Mouse (Mus musculus) bone marrow, adult 2 months (tissue): ENCODE measurements at regions not wholly inside any gene's neighbourhood (a gene's known extent, or its start where the extent isn't known, plus 50 kb on each side); places are given as distances from the start of the nearest gene placed in this dataset.

Experiments
- H3K27ac ChIP-seq: fragments of 200-500 bp; 2 replicates; pipeline ENCODE4 v1.5.1; 2012; ENCODE audit warnings: low read depth, mild to moderate bottlenecking, control low read depth, inconsistent platforms, low read length; ENCODE audit not compliant: control insufficient read depth, poor library complexity, insufficient read depth
- H3K4me1 ChIP-seq: fragments of 200-500 bp; 2 replicates; pipeline ENCODE4 v1.6.1; 2011; ENCODE audit warnings: low read length; ENCODE audit not compliant: control insufficient read depth, insufficient read depth
- H3K4me3 ChIP-seq: fragments of 200-500 bp; replicated peaks from 2 replicates; pipeline ENCODE3; 2011; ENCODE audit warnings: mild to moderate bottlenecking, low read depth, low read length, control low read depth; ENCODE audit not compliant: control insufficient read depth
- CTCF ChIP-seq: fragments of 200-500 bp; IDR thresholded peaks from 2 replicates; pipeline ENCODE4 v1.5.1; 2011; ENCODE audit warnings: low read length, control low read depth; ENCODE audit not compliant: control insufficient read depth, insufficient read depth
- POLR2A ChIP-seq: fragments of 200-500 bp; IDR thresholded peaks from 2 replicates; pipeline ENCODE4 v1.6.1; 2011; ENCODE audit warnings: low read depth, mild to moderate bottlenecking, control low read depth, low read length, borderline replicate concordance; ENCODE audit not compliant: control insufficient read depth
- WGBS: fragments of 180-500 bp; shearing (Covaris S2); methylation state at CpG from one replicate; pipeline ENCODE4 v1.1.7; 2018; 5-methylcytosine and 5-hydroxymethylcytosine counted together

DNA sequence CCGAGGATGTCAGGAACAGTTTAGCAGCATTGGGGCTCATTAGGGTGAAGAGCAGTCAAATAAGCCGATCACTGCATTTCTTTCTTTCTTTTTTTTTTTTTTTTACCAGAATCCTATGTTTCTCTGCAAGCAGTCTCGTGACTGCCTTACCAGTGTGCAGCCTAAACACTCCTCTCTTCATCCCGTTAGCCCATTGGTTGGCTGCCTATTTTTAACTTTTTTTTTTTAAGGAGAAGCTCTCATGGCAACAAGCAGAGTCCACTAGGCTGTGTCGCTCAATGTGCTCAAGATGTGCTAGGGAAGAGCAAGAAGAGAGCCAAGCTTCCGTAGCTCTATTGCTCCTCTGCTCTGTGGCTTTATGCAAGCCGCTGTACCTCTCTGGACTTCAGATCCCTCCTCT is 112.7 kb upstream of the Gm26657 start:
- Histone ChIP-seq H3K4me1 (no peaks in the 10 kb centered on the region), H3K27ac (no peak overlapping the region), H3K4me3 (no peak overlapping the region)
- WGBS: 80% methylated on average over 7 of the region's 7 CpGs
- TF ChIP-seq CTCF: no peak
- no peak for TF ChIP-seq POLR2A

DNA sequence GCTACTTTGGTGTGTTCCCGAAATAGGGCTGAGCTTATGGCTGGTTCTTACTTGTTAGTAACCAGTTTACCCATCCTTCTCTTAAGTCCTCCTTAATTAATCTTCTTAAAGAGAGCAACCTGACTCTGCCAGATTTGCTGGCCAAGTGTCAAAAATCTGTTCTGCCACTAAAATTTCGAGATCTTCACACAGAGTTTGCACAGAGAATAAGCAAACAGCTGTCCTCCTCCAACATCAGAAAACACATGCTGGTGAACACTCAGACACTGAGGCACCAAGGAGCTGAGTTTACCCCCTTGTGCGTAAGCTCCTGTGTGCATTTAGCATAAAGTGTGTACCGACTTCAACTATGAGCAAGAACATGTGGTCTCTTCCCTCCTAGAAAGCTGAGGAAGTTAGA is 118.1 kb upstream of the Gm26657 start:
- TF ChIP-seq POLR2A (no peak), CTCF (no peak)
- Histone ChIP-seq H3K27ac (no peak overlapping the region), H3K4me1 (no peaks in the 10 kb centered on the region; the same call in 1 of the 2 replicates), H3K4me3 (no peak overlapping the region)
- 78% methylated on average over 4 of the region's 4 CpGs for WGBS

DNA sequence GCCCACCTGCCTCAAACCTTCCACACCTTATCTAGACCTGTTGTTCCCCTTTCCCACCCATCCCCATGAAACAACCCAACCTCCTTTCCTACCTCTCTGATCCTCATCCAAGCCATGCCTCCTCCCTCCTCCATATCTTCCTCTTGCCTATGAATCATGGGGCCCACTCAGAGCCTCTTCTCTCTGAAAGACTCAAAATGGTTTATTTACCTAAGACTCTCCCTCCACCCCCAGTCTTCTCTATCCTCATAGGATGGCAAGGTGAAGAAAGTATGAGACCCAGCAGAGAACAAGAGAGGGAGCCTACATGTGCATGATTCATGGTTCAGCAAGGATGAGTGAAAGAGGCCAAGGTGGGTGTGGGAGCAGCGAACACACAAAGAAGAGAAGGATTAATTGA is 118.5 kb upstream of the Gm26657 start:
- H3K4me1 ChIP-seq: no peaks in the 10 kb centered on the region; the same call in 1 of the 2 replicates
- TF ChIP-seq POLR2A: no peak
- no peak for TF ChIP-seq CTCF
- WGBS: 68% methylated on average over 1 of the region's 1 CpGs
- no peak overlapping the region for H3K27ac ChIP-seq
- H3K4me3 ChIP-seq: no peak overlapping the region

GRCm38 (mm10) chr4:56620628-56621027 is 119.2 kb upstream of the Gm26657 start:
- TF ChIP-seq POLR2A (no peak), CTCF (no peak)
- Histone ChIP-seq H3K4me3 (no peak overlapping the region), H3K4me1 (no peaks in the 10 kb centered on the region; the same call in 1 of the 2 replicates), H3K27ac (no peak overlapping the region)
- WGBS: 82% methylated on average over 7 of the region's 7 CpGs

- H3K4me1 ChIP-seq: no peaks in the 10 kb centered on the region; the same call in 1 of the 2 replicates
- no peak for TF ChIP-seq CTCF
- TF ChIP-seq POLR2A: no peak
- H3K27ac ChIP-seq: no peak overlapping the region
- H3K4me3 ChIP-seq: no peak overlapping the region
These were observed 120.1 kb upstream of the Gm26657 start for GRCm38 (mm10) chr4:56619803-56620202.

- TF ChIP-seq POLR2A (no peak), CTCF (no peak)
- peak overlapping the region; percentile 12 for H3K4me3 ChIP-seq
- H3K4me1 ChIP-seq: no peaks in the 10 kb centered on the region; the same call in 1 of the 2 replicates
- WGBS: 13% methylated on average over 3 of the region's 3 CpGs
- no peak overlapping the region for H3K27ac ChIP-seq
These were observed 120.8 kb upstream of the Gm26657 start for GRCm38 (mm10) chr4:56619054-56619453.

- Histone ChIP-seq H3K4me3 (no peak overlapping the region), H3K27ac (no peak overlapping the region), H3K4me1 (no peaks in the 10 kb centered on the region; the same call in 1 of the 2 replicates)
- WGBS: 58% methylated on average over 5 of the region's 5 CpGs
- TF ChIP-seq CTCF: no peak
- TF ChIP-seq POLR2A: no peak
These were observed 121.4 kb upstream of the Gm26657 start for GRCm38 (mm10) chr4:56618433-56618832.

- TF ChIP-seq POLR2A (no peak), CTCF (no peak)
- no peak overlapping the region for H3K4me3 ChIP-seq
- 85% methylated on average over 10 of the region's 10 CpGs for WGBS
- no peaks in the 10 kb centered on the region; the same call in 1 of the 2 replicates for H3K4me1 ChIP-seq
- H3K27ac ChIP-seq: no peak overlapping the region
These were observed 122.1 kb upstream of the Gm26657 start for GRCm38 (mm10) chr4:56617661-56618360.
